Mouse (Mus musculus): ENCODE results near the gene Dact3.
A peak's percentile ranks its signal among the peaks of the same experiment; 100 is the strongest.

Dact3 gene

GRCm38 (mm10) chr7:16892352-16892730 is 17.2 kb downstream of the Dact3 start:
- DNase-seq (ENCODE audit: low spot score): no peak

- no peak for DNase-seq (ENCODE audit: low spot score)
Observed at GRCm38 (mm10) chr7:16893612-16894011, 18.5 kb downstream of the Dact3 start.

GRCm38 (mm10) chr7:16894279-16894678 is 19.2 kb downstream of the Dact3 start:
- DNase-seq (ENCODE audit: low spot score): no peak

- DNase-seq (ENCODE audit: low spot score): peak; percentile 60
Observed at GRCm38 (mm10) chr7:16895000-16895399, 19.9 kb downstream of the Dact3 start.

- no peak for DNase-seq (ENCODE audit: low spot score)
Observed at GRCm38 (mm10) chr7:16895511-16895910, 20.4 kb downstream of the Dact3 start.

GRCm38 (mm10) chr7:16900526-16900925 is 25.4 kb downstream of the Dact3 start:
- no peak for DNase-seq (ENCODE audit: low spot score)

GRCm38 (mm10) chr7:16903439-16903955 is 28.4 kb downstream of the Dact3 start:
- DNase-seq (ENCODE audit: low spot score): no peak

GRCm38 (mm10) chr7:16904120-16904675 is 29.1 kb downstream of the Dact3 start:
- DNase-seq (ENCODE audit: low spot score): no peak

- no peak for DNase-seq (ENCODE audit: low spot score)
Observed at GRCm38 (mm10) chr7:16905491-16906021, 30.4 kb downstream of the Dact3 start.

- DNase-seq (ENCODE audit: low spot score): no peak
Observed at GRCm38 (mm10) chr7:16906281-16906680, 31.2 kb downstream of the Dact3 start, which contains the start of gene Ptgir. Gene Ptgir, plus strand, starts transcription at chr7:16906490.

- no peak for DNase-seq (ENCODE audit: low spot score)
Observed at GRCm38 (mm10) chr7:16906889-16907559, 31.9 kb downstream of the Dact3 start.

- no peak for DNase-seq (ENCODE audit: low spot score)
Observed at GRCm38 (mm10) chr7:16907842-16908241, 32.7 kb downstream of the Dact3 start.

- DNase-seq (ENCODE audit: low spot score): no peak
Observed at GRCm38 (mm10) chr7:16908367-16908766, 33.2 kb downstream of the Dact3 start.

GRCm38 (mm10) chr7:16908859-16909258 is 33.7 kb downstream of the Dact3 start:
- DNase-seq (ENCODE audit: low spot score): no peak

- no peak for DNase-seq (ENCODE audit: low spot score)
Observed at GRCm38 (mm10) chr7:16909909-16910308, 34.8 kb downstream of the Dact3 start.

GRCm38 (mm10) chr7:16911904-16912303 is 36.8 kb downstream of the Dact3 start:
- no peak for DNase-seq (ENCODE audit: low spot score)

- DNase-seq (ENCODE audit: low spot score): no peak
Observed at GRCm38 (mm10) chr7:16912360-16912759, 37.2 kb downstream of the Dact3 start.

GRCm38 (mm10) chr7:16913806-16914452 is 38.8 kb downstream of the Dact3 start:
- DNase-seq (ENCODE audit: low spot score): peak; percentile 62

- no peak for DNase-seq (ENCODE audit: low spot score)
Observed at GRCm38 (mm10) chr7:16914453-16915343, 39.6 kb downstream of the Dact3 start.

- DNase-seq (ENCODE audit: low spot score): no peak
Observed at GRCm38 (mm10) chr7:16915461-16916340, 40.6 kb downstream of the Dact3 start.
